Mouse (Mus musculus): ENCODE data around the gene Polr2j.
A peak's percentile ranks its signal among the peaks of the same experiment; 100 is the strongest.

Gene Polr2j

GRCm38 (mm10) chr5:136115891-136116783, at the start of gene Polr2j:
Polr2j (plus strand) TSS chr5:136116631.
- peak; percentile 99 for DNase-seq

- DNase-seq = no peak
These were observed 47.0 kb upstream of the Polr2j start for GRCm38 (mm10) chr5:136069411-136069810.

DNA sequence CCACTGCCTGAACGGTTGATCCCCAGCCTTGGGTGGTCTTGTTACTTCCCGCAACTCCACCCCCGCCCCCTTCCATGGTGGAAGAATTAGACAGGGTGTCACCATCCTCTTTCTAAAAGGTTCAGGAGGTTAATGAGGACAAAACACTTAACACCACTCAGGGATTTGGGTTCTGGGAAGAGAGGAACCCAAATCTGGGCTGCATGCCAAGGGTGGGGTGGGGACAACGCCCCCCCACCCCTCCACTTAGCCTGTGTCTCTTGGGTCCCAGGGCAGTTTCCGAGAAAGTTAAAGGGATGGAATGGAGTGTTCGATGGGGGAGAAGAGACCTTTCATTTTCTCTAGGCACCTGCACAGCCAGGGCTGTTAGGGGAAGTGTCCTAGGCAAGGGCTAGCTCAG, 43.4 kb upstream of the Polr2j start:
- no peak for DNase-seq

- no peak for DNase-seq
These were observed 42.9 kb upstream of the Polr2j start for GRCm38 (mm10) chr5:136073526-136073925.

GRCm38 (mm10) chr5:136075076-136075475, 41.4 kb upstream of the Polr2j start:
- DNase-seq = no peak

DNA sequence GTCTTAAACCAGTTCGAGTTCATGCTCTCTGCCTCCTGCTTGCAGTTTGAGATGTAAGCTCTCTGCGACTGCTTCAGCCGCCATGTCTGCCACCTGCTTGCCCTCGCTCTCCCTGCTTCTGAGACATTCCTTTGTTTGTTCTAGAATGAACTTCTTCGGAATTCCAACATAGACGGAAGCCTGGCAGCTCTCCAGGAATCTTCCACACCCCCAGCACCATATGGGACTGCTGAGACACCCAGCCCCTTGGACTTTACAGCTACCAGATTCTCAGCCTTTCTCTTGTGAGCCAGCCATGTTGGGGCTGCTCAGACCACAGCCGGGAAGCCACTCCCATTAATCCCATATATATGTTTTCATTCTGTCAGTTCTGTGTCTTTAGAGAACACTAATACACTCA, 40.1 kb upstream of the Polr2j start:
- peak in 1 of 2 experiments; percentile 30 for DNase-seq

- DNase-seq = no peak
These were observed 39.4 kb upstream of the Polr2j start for GRCm38 (mm10) chr5:136077001-136077550.

DNA sequence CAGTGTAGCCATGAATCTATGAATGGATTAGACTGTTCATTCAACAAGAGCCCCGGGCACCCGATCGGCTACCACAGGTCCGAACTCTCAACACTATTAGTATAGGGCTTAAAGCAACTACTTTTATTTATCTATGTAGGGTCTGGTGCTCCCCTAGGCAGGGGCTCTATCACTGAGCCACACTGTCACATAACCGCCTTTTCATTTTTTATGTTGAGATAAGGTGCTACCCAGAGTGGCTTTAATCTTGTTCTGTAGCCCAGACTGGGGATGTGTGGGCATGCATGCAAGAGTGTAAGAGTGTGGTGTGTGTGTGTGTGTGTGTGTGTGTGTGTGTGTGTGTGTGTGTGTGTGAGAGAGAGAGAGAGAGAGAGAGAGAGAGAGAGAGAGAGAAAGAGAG, 38.3 kb upstream of the Polr2j start:
- DNase-seq = no peak

DNA sequence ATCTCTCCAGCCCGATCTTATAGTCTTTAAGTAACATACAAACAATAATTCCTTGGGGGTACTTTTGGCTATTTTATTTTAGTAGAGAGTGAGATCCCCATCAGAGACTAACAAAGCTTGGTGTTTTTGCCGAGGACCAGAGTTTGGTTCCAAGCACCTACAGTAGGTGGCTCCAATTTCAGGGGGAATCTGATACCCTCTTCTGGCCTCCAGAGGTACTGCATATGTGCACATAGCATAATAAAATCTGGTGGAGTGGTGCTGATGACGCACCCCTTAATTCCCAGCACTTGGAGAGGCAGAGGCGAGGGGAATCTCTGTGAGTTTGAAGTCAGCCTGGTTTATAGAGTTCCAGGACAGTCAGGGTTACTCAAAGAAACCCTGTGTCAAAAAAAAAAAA, 34.1 kb upstream of the Polr2j start:
- DNase-seq = no peak

- DNase-seq = peak; percentile 94 to 97
These were observed 32.7 kb upstream of the Polr2j start, which contains the start of gene Rasa4 for GRCm38 (mm10) chr5:136083669-136084107. Rasa4 (plus strand) TSS chr5:136083916.

DNA sequence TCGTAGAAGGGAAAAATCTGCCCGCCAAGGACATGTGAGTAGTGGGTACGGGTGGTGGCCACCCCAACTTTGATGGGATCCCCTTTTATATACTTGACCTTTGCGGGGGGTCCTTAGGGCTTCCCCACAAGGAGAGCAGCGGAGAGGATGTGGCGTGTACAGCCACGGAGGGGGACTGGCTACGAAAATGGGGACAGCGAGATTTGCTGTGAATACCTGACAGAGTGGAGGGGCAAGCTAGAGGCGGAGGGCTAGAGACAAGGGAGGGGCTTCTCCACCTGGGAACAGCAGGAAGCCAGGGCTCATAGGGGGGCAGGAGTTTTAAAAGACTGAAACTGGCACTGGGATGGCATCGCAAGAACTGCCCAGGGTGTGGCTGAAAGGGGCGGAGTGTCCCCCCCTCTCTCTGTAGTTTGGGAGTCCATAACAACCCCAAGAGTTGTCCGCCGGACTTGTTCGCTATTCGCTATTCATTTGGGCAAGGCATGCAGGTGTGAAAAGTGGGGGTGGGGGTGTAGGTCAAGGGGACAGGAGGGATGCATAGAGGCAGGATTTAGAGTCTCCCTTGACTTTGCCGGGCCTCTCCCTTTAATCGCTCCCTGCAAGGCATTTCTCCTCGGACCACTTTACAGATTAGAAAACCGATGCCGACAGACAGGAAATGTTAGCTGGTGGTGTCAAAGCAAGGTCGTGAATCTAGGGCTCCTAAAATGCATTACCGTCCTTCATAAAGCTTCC, 32.1 kb upstream of the Polr2j start:
- no peak for DNase-seq

- DNase-seq = peak; percentile 81 to 85
These were observed 31.4 kb upstream of the Polr2j start for GRCm38 (mm10) chr5:136084891-136085651.

- DNase-seq = no peak
These were observed 30.1 kb upstream of the Polr2j start for GRCm38 (mm10) chr5:136086290-136086689.

- DNase-seq = peak; percentile 60 to 63
These were observed 27.4 kb upstream of the Polr2j start for GRCm38 (mm10) chr5:136088821-136089575.

- DNase-seq = no peak
These were observed 24.5 kb upstream of the Polr2j start for GRCm38 (mm10) chr5:136091927-136092326.

GRCm38 (mm10) chr5:136094249-136095010, 22.0 kb upstream of the Polr2j start:
- DNase-seq = peak in 1 of 2 experiments; percentile 28

DNA sequence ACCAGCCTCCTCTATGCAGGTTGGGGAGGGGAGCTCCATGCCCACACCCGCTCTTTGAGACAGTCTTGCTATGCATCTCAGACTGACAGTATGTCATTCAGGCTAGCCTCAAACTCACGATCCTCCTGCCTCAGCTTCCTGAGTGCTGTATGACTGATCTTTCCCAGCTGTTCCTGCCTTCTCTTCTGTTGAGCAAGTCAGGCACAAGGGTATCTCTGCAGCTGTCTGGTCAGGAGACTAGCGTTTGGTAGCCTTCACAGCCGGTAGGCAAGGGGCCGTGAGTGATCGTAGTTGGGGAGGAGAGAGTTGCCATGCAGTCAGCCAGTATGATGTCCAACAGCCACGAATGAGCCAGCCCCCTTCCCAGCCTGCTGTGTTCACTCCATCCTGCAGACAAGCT, 21.3 kb upstream of the Polr2j start:
- no peak for DNase-seq

GRCm38 (mm10) chr5:136098536-136098935, 17.9 kb upstream of the Polr2j start:
- DNase-seq = no peak

DNA sequence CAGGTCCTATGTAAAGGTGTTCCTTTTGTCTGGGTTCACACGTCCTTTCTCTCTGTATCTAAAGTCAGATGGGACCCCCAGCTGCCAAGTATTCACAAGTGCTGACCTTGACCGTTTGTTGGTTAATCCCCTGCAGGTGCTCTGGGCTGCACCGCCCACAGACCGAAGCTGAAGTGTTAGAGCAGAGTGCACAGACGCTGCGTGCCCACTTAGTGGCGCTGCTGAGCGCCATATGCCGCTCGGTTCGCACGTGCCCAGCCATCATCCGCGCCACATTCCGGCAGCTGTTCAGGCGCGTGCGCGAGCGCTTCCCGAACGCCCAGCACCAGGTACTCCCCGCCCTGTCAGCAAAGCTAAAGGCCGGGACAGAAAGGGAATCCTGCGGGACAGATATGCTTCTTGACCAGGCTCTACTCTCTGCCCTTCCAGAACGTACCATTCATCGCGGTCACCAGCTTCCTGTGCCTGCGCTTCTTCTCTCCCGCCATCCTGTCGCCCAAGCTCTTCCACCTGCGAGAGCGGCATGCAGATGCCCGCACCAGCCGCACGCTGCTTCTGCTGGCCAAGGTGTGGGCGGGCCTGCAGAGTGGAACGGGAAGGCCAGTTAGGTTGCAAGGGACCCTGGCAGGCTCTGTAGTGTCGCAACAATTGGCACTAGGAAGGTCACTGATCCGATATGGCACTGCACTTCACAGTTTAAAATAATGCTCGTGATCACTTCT, 14.2 kb upstream of the Polr2j start:
- DNase-seq = peak; percentile 87 to 89

DNA sequence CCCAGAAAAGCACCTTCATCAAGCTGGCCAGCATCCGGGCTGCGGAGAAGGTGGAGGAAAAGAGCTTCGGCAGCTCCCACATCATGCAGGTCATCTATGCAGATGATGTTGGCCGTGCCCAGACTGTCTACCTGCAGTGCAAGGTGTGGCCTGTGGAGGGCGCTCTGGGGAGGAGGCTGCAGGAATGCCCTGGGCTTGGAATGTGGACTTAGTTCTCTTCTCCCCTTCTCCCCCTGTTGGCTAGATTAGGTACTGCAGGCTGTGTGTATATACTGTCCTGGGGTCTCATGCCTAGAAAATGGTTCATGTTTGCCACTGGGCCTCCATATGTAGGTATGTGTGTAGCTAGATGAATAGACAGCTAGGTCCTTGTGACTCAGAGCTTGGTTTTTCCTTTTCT, 11.9 kb upstream of the Polr2j start:
- peak; percentile 55 to 78 for DNase-seq

Data from cerebellum, postnatal 10 days (tissue).